Mouse (Mus musculus) myocyte (in vitro differentiated cells): ENCODE data around the gene Slc25a3. TPM values are rescaled to one million over a fixed set of nuclear protein-coding genes. Genes with fewer than 3 reads are reported as not detected.
A peak's percentile ranks its signal among the peaks of the same experiment; 100 is the strongest.

Experiments
- H3K27me3 ChIP-seq: one replicate; pipeline ENCODE4 v1.6.1; 2011; ENCODE audit not compliant: control insufficient read depth, insufficient read depth, insufficient read length
- H3K36me3 ChIP-seq: one replicate; pipeline ENCODE4 v1.6.1; 2011; ENCODE audit not compliant: control insufficient read depth, insufficient read depth
- H3K4me2 ChIP-seq: one replicate; pipeline ENCODE4 v1.6.1; 2011; ENCODE audit warnings: low read depth, control low read depth
- H3K4me3 ChIP-seq: one replicate; pipeline ENCODE4 v1.5.1; 2011; ENCODE audit warnings: mild to moderate bottlenecking, control low read depth, moderate library complexity
- H3K79me2 ChIP-seq: one replicate; pipeline ENCODE4 v1.6.1; 2011; ENCODE audit not compliant: control insufficient read depth, insufficient read depth
- H3ac ChIP-seq: one replicate; pipeline ENCODE4 v1.6.1; 2011; ENCODE audit not compliant: control insufficient read depth, insufficient read length
- CEBPB ChIP-seq: IDR thresholded peaks from 2 replicates; pipeline ENCODE4 v1.6.1; 2011; ENCODE audit warnings: mild to moderate bottlenecking, moderate library complexity; ENCODE audit not compliant: poor library complexity, insufficient read depth, severe bottlenecking
- E2F4 ChIP-seq: IDR thresholded peaks from one replicate; pipeline ENCODE4 v1.6.1; 2011; ENCODE audit warnings: mild to moderate bottlenecking, control low read depth, moderate library complexity; ENCODE audit not compliant: insufficient read depth
- MAX ChIP-seq: IDR thresholded peaks from one replicate; pipeline ENCODE4 v1.6.1; 2011; ENCODE audit warnings: low read depth, mild to moderate bottlenecking, control low read depth
- MYOD1 ChIP-seq, 3 experiments: IDR thresholded peaks; one replicate each; pipeline ENCODE4 v1.6.1; 2011; ENCODE audit warnings: control low read depth in 2 of 3, low read depth in 2 of 3, mild to moderate bottlenecking in 2 of 3, moderate library complexity in 1 of 3; ENCODE audit not compliant: insufficient read length in 2 of 3, control insufficient read depth in 1 of 3
- MYOG ChIP-seq, 3 experiments: IDR thresholded peaks; one replicate each; pipeline ENCODE4 v1.6.1; 2011; ENCODE audit warnings: control low read depth in 2 of 3, low read depth in 2 of 3, mild to moderate bottlenecking in 2 of 3; ENCODE audit not compliant: insufficient read length in 2 of 3, control insufficient read depth in 1 of 3, insufficient read depth in 1 of 3
- POLR2A ChIP-seq: IDR thresholded peaks from one replicate; pipeline ENCODE4 v1.6.1; 2011; ENCODE audit warnings: low read depth, mild to moderate bottlenecking, control low read depth, moderate library complexity; ENCODE audit not compliant: insufficient read length
- POLR2AphosphoS2 ChIP-seq: IDR thresholded peaks from one replicate; pipeline ENCODE4 v1.6.1; 2011; ENCODE audit warnings: low read depth, control low read depth; ENCODE audit not compliant: insufficient read length
- REST ChIP-seq: IDR thresholded peaks from one replicate; pipeline ENCODE4 v1.6.1; 2011; ENCODE audit warnings: mild to moderate bottlenecking, control low read depth, moderate library complexity; ENCODE audit not compliant: insufficient read depth, insufficient read length
- SRF ChIP-seq: IDR thresholded peaks from one replicate; pipeline ENCODE4 v1.6.1; 2011; ENCODE audit warnings: low read depth; ENCODE audit not compliant: control insufficient read depth, insufficient read length
- TCF12 ChIP-seq: IDR thresholded peaks from one replicate; pipeline ENCODE4 v1.6.1; 2011; ENCODE audit warnings: mild to moderate bottlenecking, control low read depth; ENCODE audit not compliant: poor library complexity, insufficient read depth, severe bottlenecking
- TCF3 ChIP-seq: IDR thresholded peaks from one replicate; pipeline ENCODE4 v1.6.1; 2011; ENCODE audit warnings: low read depth, control low read depth; ENCODE audit not compliant: insufficient read length
- USF1 ChIP-seq: IDR thresholded peaks from one replicate; pipeline ENCODE4 v1.6.1; 2011; ENCODE audit warnings: low read depth, mild to moderate bottlenecking, control low read depth, moderate library complexity
- polyA plus RNA-seq: library from polyadenylated mRNA; unstranded; fragments of >200 nt; fragmentation: generic; extraction: Trizol; gene quantifications from one replicate; pipeline ENCODE4 v1.2.1, GENCODE M21; 2012; ENCODE audit warnings: missing spikeins

Slc25a3 gene
- polyA plus RNA-seq, 1 experiment, result 846 TPM

- H3ac ChIP-seq, result no peak overlapping the region
- H3K27me3 ChIP-seq, result no peaks in the 10 kb centered on the region
- no peak overlapping the region for H3K4me3 ChIP-seq
- no peak for TF ChIP-seq REST
- TF ChIP-seq CEBPB, result no peak
- no peak for TF ChIP-seq SRF
- TF ChIP-seq POLR2AphosphoS2, result no peak
- TF ChIP-seq E2F4, result no peak
- TF ChIP-seq MYOG (IDR thresholded peaks at IDR 0.05; ENCODE audit: control insufficient read depth in 1 of 3, insufficient read depth in 1 of 3, insufficient read length in 2 of 3, low read depth in 2 of 3), result no peak
- no peak for TF ChIP-seq USF1
- no peak for TF ChIP-seq TCF3
- TF ChIP-seq TCF12, result no peak
- TF ChIP-seq MAX, result no peak
- TF ChIP-seq MYOD1 (IDR thresholded peaks at IDR 0.05; ENCODE audit: control insufficient read depth in 1 of 3, insufficient read length in 2 of 3, low read depth in 2 of 3), result no peak
- H3K4me2 ChIP-seq, result no peak overlapping the region
- peaks cover 13% of the 10 kb centered on the region for H3K79me2 ChIP-seq
- no peaks in the 10 kb centered on the region for H3K36me3 ChIP-seq
Measured at GRCm38 (mm10) chr10:91127395-91127794, 3.5 kb upstream of the Slc25a3 start.

GRCm38 (mm10) chr10:91126618-91127355 is 2.9 kb upstream of the Slc25a3 start:
- H3K36me3 ChIP-seq, result peaks cover 3% of the 10 kb centered on the region
- H3ac ChIP-seq, result no peak overlapping the region
- no peaks in the 10 kb centered on the region for H3K27me3 ChIP-seq
- H3K4me2 ChIP-seq, result no peak overlapping the region
- TF ChIP-seq MYOD1 (IDR thresholded peaks at IDR 0.05; ENCODE audit: control insufficient read depth in 1 of 3, insufficient read length in 2 of 3, low read depth in 2 of 3), result no peak
- no peak for TF ChIP-seq REST
- TF ChIP-seq MAX, result no peak
- TF ChIP-seq TCF3, result no peak
- TF ChIP-seq CEBPB, result no peak
- TF ChIP-seq POLR2AphosphoS2, result no peak
- TF ChIP-seq E2F4, result no peak
- no peak for TF ChIP-seq SRF
- H3K79me2 ChIP-seq, result peaks cover 19% of the 10 kb centered on the region
- no peak overlapping the region for H3K4me3 ChIP-seq

- peak in 1 of 3 experiments; percentile 23 for TF ChIP-seq MYOG (IDR thresholded peaks at IDR 0.05; ENCODE audit: control insufficient read depth in 1 of 3, insufficient read depth in 1 of 3, insufficient read length in 2 of 3, low read depth in 2 of 3)
- TF ChIP-seq POLR2AphosphoS2, result no peak
- TF ChIP-seq SRF, result no peak
- TF ChIP-seq MYOD1 (IDR thresholded peaks at IDR 0.05; ENCODE audit: control insufficient read depth in 1 of 3, insufficient read length in 2 of 3, low read depth in 2 of 3), result peak in 1 of 3 experiments; percentile 39
- no peak for TF ChIP-seq CEBPB
- peak; percentile 46 for TF ChIP-seq POLR2A
- no peak for TF ChIP-seq TCF3
- Histone ChIP-seq H3K27me3 (no peaks in the 10 kb centered on the region), H3K4me2 (peak overlapping the region; percentile 90), H3K36me3 (peaks cover 35% of the 10 kb centered on the region), H3K79me2 (peaks cover 39% of the 10 kb centered on the region), H3K4me3 (peak overlapping the region; percentile 80), H3ac (peak overlapping the region; percentile 71)
Measured at GRCm38 (mm10) chr10:91123281-91123827, 505 bp downstream of the Slc25a3 start.

DNA sequence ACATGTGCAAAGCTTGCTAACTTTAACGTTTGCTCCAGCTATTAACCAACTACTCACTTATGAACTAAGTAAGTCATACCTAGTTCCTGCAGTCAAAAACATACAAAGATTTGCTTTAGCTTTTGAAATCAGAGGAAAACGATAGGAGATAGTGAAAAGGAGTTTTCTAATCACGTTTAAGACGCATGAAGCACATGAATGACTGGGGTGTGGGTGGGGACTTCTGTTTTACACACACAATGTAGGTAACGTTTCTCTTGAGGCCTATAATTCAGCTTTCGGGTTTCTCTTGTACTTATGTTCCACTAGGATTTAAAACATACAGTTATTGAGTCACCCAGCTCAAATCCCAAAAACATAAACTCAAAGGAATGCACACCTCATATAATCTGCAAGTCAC is 1.2 kb downstream of the Slc25a3 start:
- H3K4me3 ChIP-seq, result peak overlapping the region; percentile 80
- H3K27me3 ChIP-seq, result no peaks in the 10 kb centered on the region
- TF ChIP-seq REST (no peak), MYOD1 (IDR thresholded peaks at IDR 0.05; ENCODE audit: control insufficient read depth in 1 of 3, insufficient read length in 2 of 3, low read depth in 2 of 3) (no peak), CEBPB (no peak), TCF3 (no peak), SRF (no peak), E2F4 (no peak), USF1 (no peak), MAX (no peak), POLR2A (no peak), MYOG (IDR thresholded peaks at IDR 0.05; ENCODE audit: control insufficient read depth in 1 of 3, insufficient read depth in 1 of 3, insufficient read length in 2 of 3, low read depth in 2 of 3) (no peak), TCF12 (no peak), POLR2AphosphoS2 (no peak)
- H3K79me2 ChIP-seq, result peaks cover 39% of the 10 kb centered on the region
- peak overlapping the region; percentile 71 for H3ac ChIP-seq
- peak overlapping the region; percentile 90 for H3K4me2 ChIP-seq
- H3K36me3 ChIP-seq, result peaks cover 42% of the 10 kb centered on the region

DNA sequence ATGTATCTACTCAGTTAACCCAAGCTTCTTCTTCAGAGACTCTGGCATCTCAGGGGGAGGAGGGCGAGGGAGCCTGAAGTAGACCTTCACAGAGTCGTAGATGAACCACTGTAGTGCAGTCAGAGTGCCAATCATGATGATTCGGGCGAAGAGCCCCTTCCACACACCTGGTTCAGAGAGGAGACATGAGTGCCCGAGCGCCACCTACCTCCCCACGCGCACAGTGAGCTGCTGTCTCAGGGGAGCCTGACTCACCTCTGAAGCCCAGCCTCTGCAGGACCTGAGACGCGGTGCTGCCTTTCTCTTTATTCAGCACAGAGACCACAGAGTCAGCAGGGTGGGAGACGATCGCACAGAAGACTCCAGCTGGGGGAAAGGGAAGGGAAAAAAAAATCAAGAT is 6.9 kb downstream of the Slc25a3 start:
- TF ChIP-seq MAX (no peak), TCF3 (no peak), POLR2A (peak; percentile 13), MYOG (IDR thresholded peaks at IDR 0.05; ENCODE audit: control insufficient read depth in 1 of 3, insufficient read depth in 1 of 3, insufficient read length in 2 of 3, low read depth in 2 of 3) (no peak), SRF (no peak)
- Histone ChIP-seq H3K36me3 (peaks cover 89% of the 10 kb centered on the region), H3ac (no peak overlapping the region), H3K27me3 (no peaks in the 10 kb centered on the region), H3K79me2 (peaks cover 22% of the 10 kb centered on the region), H3K4me2 (no peak overlapping the region), H3K4me3 (no peak overlapping the region)
